Mouse (Mus musculus): Measurements from ENCODE around the gene Ptger1. TPM values are rescaled to one million over a fixed set of nuclear protein-coding genes. Genes with fewer than 3 reads are reported as not detected.
A peak's percentile ranks its signal among the peaks of the same experiment; 100 is the strongest.

Ptger1 gene
- total and polyA plus RNA-seq, 2 experiments from 2014 or later, result 0.20 TPM; not detected in 1

DNA sequence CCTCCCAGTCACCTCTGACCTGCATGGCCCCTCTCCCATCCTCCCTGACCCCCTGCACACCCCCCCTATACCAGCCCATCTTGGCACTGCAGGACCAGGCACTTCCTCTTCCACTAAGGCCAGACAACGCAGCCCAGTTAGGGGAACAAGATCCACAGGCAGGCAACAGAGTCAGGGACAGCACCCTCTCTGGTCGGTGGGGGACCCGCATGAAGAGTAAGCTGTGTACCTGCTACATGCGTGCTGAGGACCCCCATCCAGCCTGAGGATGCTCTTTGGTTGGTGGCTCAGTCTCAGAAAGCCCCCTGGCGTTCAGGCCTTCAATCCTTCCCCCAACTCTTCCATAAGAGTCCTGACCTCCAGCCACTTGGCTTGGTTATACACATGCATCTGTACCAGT, 39.9 kb downstream of the Ptger1 start:
- ATAC-seq (ENCODE audit: insufficient read depth, low read depth) (no peak), DNase-seq (ENCODE audit: low spot score) (no peak)
- H3K9ac ChIP-seq (replicated peaks; ENCODE audit: low read depth, low read length), result no peak overlapping the region
- H3K4me3 ChIP-seq (ENCODE audit: low read depth, low read length), result no peak overlapping the region
- no peak overlapping the region for H3K4me2 ChIP-seq (ENCODE audit: low read depth, low read length)
- no peaks in the 10 kb centered on the region for H3K27me3 ChIP-seq (ENCODE audit: control insufficient read depth, insufficient read depth, low read length)
- no peaks in the 10 kb centered on the region for H3K9me3 ChIP-seq (replicated peaks; ENCODE audit: control insufficient read depth, low read length)
- no peaks in the 10 kb centered on the region for H3K4me1 ChIP-seq (ENCODE audit: control insufficient read depth, insufficient read depth)
- WGBS, result 70% methylated on average over 5 of the region's 5 CpGs
- no peaks in the 10 kb centered on the region for H3K36me3 ChIP-seq (replicated peaks; ENCODE audit: control insufficient read depth, insufficient read depth, low read length)
- no peak for TF ChIP-seq EP300 (IDR thresholded peaks at IDR 0.05; ENCODE audit: low read depth)
- no peak for TF ChIP-seq CTCF (IDR thresholded peaks at IDR 0.05; ENCODE audit: low read depth)
- H3K27ac ChIP-seq (ENCODE audit: low read depth), result no peak overlapping the region

DNA sequence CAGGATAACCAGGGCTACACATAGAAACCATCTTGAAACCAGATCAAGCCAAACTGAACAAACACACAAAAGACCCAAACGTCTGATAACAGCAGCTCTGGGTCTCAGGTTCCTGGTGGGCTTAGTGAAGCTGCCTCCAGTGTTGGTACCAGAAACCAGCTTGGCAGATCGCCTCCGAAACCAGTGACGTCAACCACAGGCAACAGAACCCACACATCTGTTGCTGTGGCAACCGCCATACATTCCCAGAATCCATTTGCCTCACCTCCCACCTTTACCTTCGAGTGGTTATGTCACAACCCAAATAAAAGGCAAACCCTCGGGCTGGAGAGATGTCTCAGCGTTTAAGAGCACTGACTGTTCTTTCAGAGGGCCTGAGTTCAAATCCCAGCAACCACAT, 41.1 kb downstream of the Ptger1 start:
- H3K4me1 ChIP-seq (ENCODE audit: control insufficient read depth, insufficient read depth), result no peaks in the 10 kb centered on the region
- TF ChIP-seq CTCF (IDR thresholded peaks at IDR 0.05; ENCODE audit: low read depth) (no peak), EP300 (IDR thresholded peaks at IDR 0.05; ENCODE audit: low read depth) (no peak)
- no peak overlapping the region for H3K9ac ChIP-seq (replicated peaks; ENCODE audit: low read depth, low read length)
- no peaks in the 10 kb centered on the region for H3K9me3 ChIP-seq (replicated peaks; ENCODE audit: control insufficient read depth, low read length)
- WGBS, result 71% methylated on average over 8 of the region's 8 CpGs
- no peak overlapping the region for H3K27ac ChIP-seq (ENCODE audit: low read depth)
- no peak overlapping the region for H3K4me2 ChIP-seq (ENCODE audit: low read depth, low read length)
- no peaks in the 10 kb centered on the region for H3K27me3 ChIP-seq (ENCODE audit: control insufficient read depth, insufficient read depth, low read length)
- ATAC-seq (ENCODE audit: insufficient read depth, low read depth), result no peak
- no peak overlapping the region for H3K4me3 ChIP-seq (ENCODE audit: low read depth, low read length)
- no peaks in the 10 kb centered on the region for H3K36me3 ChIP-seq (replicated peaks; ENCODE audit: control insufficient read depth, insufficient read depth, low read length)
- DNase-seq (ENCODE audit: low spot score), result no peak

DNA sequence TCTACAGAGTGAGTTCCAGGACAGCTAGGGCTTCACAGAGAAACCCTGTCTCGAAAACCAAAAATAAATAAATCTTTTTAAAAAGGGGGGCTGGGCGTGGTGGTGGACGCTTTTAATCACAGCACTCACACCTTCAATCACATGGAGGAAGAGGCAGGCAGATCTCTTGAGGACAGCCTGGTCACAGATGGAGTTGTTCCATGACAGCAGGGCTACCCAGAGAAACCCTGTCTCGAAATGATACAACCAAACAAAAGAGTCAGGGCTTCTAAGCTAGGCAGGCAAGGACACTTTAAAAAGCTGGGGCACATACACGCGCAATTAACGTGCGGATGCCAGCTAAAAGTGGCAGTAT, 48.2 kb downstream of the Ptger1 start:
- peak overlapping the region; percentile 27 for H3K27ac ChIP-seq (ENCODE audit: low read depth)

DNA sequence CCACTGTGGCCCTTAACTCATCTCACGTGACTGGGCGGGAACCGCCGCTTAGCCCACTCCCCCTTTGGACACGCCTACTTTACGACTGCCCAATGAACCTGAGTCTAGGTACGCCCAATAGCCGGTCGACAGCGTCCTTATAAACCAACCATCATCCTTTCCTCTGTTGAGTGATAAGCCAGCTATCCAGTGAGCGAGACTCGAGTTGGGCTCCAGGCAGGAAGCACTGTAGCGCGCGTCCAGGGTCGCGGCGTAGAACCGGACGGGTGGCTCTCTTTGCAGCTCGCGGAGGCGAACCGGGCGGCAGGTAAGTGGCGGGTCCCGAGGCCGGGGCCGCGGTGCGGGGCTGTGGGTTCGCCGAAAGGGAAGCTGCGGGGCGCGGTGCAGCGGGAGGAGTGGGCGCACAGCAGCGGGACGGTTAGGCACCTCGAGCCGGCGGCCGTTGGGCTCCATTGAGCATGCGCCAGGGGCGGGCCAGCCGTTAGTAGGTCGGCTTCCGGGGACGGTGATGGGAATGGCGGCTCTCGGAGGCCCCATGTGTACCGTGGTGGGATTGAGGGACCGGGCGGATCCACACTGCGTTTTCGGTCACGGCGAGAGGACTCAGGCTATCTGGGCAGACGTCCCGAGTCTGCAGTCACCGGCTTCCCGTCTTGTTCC, 48.7 kb downstream of the Ptger1 start, which contains the start of gene Ddx39:
Gene Ddx39, plus strand, starts transcription at position 147 of the 660 bp plus-strand sequence.
- H3K27ac ChIP-seq (ENCODE audit: low read depth), result peak within 1 kb of the TSS; percentile 93
- H3K4me2 ChIP-seq (ENCODE audit: low read depth, low read length), result peak within 1 kb of the TSS; percentile 80
- TF ChIP-seq EP300 (IDR thresholded peaks at IDR 0.05; ENCODE audit: low read depth) (no peak), CTCF (IDR thresholded peaks at IDR 0.05; ENCODE audit: low read depth) (no peak)
- WGBS, result under 1% methylated on average over 63 of the region's 63 CpGs
- DNase-seq (ENCODE audit: low spot score) (peak; percentile 100), ATAC-seq (ENCODE audit: insufficient read depth, low read depth) (peak; percentile 99)
- no peaks in the 10 kb centered on the region for H3K27me3 ChIP-seq (ENCODE audit: control insufficient read depth, insufficient read depth, low read length)
- H3K36me3 ChIP-seq (replicated peaks; ENCODE audit: control insufficient read depth, insufficient read depth, low read length), result peaks cover 11% of the 10 kb centered on the region
- H3K9me3 ChIP-seq (replicated peaks; ENCODE audit: control insufficient read depth, low read length), result no peaks in the 10 kb centered on the region
- H3K4me3 ChIP-seq (ENCODE audit: low read depth, low read length), result peak within 1 kb of the TSS; percentile 93
- H3K9ac ChIP-seq (replicated peaks; ENCODE audit: low read depth, low read length), result peak within 1 kb of the TSS; percentile 82
- H3K4me1 ChIP-seq (ENCODE audit: control insufficient read depth, insufficient read depth), result peaks cover 20% of the 10 kb centered on the region

More for the DNA sequence above, 48.2 kb downstream of the Ptger1 start:
- H3K9ac ChIP-seq (replicated peaks; ENCODE audit: low read depth, low read length), result no peak overlapping the region
- DNase-seq (ENCODE audit: low spot score) (no peak), ATAC-seq (ENCODE audit: insufficient read depth, low read depth) (no peak)
- WGBS, result 18% methylated on average over 8 of the region's 8 CpGs
- H3K4me1 ChIP-seq (ENCODE audit: control insufficient read depth, insufficient read depth), result peaks cover 20% of the 10 kb centered on the region
- H3K9me3 ChIP-seq (replicated peaks; ENCODE audit: control insufficient read depth, low read length), result no peaks in the 10 kb centered on the region
- TF ChIP-seq EP300 (IDR thresholded peaks at IDR 0.05; ENCODE audit: low read depth) (no peak), CTCF (IDR thresholded peaks at IDR 0.05; ENCODE audit: low read depth) (no peak)
- peaks cover 6% of the 10 kb centered on the region for H3K36me3 ChIP-seq (replicated peaks; ENCODE audit: control insufficient read depth, insufficient read depth, low read length)
- peak overlapping the region; percentile 93 for H3K4me3 ChIP-seq (ENCODE audit: low read depth, low read length)
- H3K4me2 ChIP-seq (ENCODE audit: low read depth, low read length), result peak overlapping the region; percentile 37
- H3K27me3 ChIP-seq (ENCODE audit: control insufficient read depth, insufficient read depth, low read length), result no peaks in the 10 kb centered on the region

DNA sequence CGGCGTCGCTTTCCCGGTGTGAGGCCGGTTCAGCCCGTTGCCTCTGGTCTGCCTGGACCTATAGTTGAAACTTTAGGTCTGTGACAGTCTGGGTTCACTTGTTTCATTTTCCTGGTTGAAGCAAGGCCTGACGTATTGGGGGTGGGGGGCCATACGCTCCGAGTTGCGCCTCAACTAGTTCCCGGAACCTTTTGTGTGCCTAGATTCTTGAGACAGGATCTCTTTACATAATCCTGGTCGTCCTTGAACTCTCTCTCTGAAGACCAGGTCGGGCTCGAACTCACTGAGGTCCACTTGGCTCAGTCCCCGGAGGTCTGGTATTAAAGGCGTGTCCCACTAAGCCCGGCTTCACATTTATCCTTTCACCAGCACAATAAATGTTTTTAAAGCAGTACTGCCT, 49.3 kb downstream of the Ptger1 start:
- H3K9me3 ChIP-seq (replicated peaks; ENCODE audit: control insufficient read depth, low read length), result no peaks in the 10 kb centered on the region
- peak overlapping the region; percentile 80 for H3K4me2 ChIP-seq (ENCODE audit: low read depth, low read length)
- peak overlapping the region; percentile 93 for H3K27ac ChIP-seq (ENCODE audit: low read depth)
- no peaks in the 10 kb centered on the region for H3K27me3 ChIP-seq (ENCODE audit: control insufficient read depth, insufficient read depth, low read length)
- H3K9ac ChIP-seq (replicated peaks; ENCODE audit: low read depth, low read length), result peak overlapping the region; percentile 82
- no peak for ATAC-seq (ENCODE audit: insufficient read depth, low read depth)
- no peak for TF ChIP-seq CTCF (IDR thresholded peaks at IDR 0.05; ENCODE audit: low read depth)
- no peak for TF ChIP-seq EP300 (IDR thresholded peaks at IDR 0.05; ENCODE audit: low read depth)
- under 1% methylated on average over 17 of the region's 17 CpGs for WGBS
- DNase-seq (ENCODE audit: low spot score), result no peak
- peak overlapping the region; percentile 93 for H3K4me3 ChIP-seq (ENCODE audit: low read depth, low read length)
- H3K36me3 ChIP-seq (replicated peaks; ENCODE audit: control insufficient read depth, insufficient read depth, low read length), result peaks cover 17% of the 10 kb centered on the region
- peaks cover 20% of the 10 kb centered on the region for H3K4me1 ChIP-seq (ENCODE audit: control insufficient read depth, insufficient read depth)

DNA sequence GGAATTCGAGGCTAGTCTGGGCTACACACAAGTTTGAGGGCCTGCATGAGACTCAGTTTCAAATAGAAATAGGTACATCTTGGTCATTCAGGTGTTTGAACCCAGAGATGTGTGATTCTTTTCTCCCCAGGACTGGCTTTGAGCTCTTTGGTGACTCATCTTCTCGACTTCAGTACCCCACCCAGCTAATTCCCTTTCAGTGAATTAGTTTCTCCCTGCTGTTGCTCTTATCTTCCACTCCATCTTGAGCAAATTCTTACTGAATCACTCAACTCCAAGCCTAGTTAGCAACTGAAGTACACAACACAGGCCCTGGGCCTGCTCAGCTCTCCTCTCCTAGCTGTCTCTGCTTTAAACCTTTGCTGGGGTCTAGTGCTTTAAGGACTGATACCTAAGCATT, 50.1 kb downstream of the Ptger1 start:
- peaks cover 20% of the 10 kb centered on the region for H3K4me1 ChIP-seq (ENCODE audit: control insufficient read depth, insufficient read depth)
- no peak for DNase-seq (ENCODE audit: low spot score)
- WGBS, result 48% methylated on average over 2 of the region's 2 CpGs
- H3K36me3 ChIP-seq (replicated peaks; ENCODE audit: control insufficient read depth, insufficient read depth, low read length), result peaks cover 25% of the 10 kb centered on the region
- H3K4me3 ChIP-seq (ENCODE audit: low read depth, low read length), result peak overlapping the region; percentile 93; the same call in 1 of the 2 replicates
- H3K4me2 ChIP-seq (ENCODE audit: low read depth, low read length), result peak overlapping the region; percentile 80
- no peak for TF ChIP-seq EP300 (IDR thresholded peaks at IDR 0.05; ENCODE audit: low read depth)
- no peak for TF ChIP-seq CTCF (IDR thresholded peaks at IDR 0.05; ENCODE audit: low read depth)
- H3K9me3 ChIP-seq (replicated peaks; ENCODE audit: control insufficient read depth, low read length), result no peaks in the 10 kb centered on the region
- 0 out of 2 replicates have a peak overlapping the region, but pooled peaks have one; percentile 82 for H3K9ac ChIP-seq (replicated peaks; ENCODE audit: low read depth, low read length)
- H3K27ac ChIP-seq (ENCODE audit: low read depth), result no peak overlapping the region
- ATAC-seq (ENCODE audit: insufficient read depth, low read depth), result no peak
- no peaks in the 10 kb centered on the region for H3K27me3 ChIP-seq (ENCODE audit: control insufficient read depth, insufficient read depth, low read length)
